ENCODE assay signal across 7 mouse cellular contexts in genomic region chr5:124240841-124241685, GRCm38 (mm10). TPM values are rescaled to one million over a fixed set of nuclear protein-coding genes. Genes with fewer than 3 reads are reported as not detected.
DNase-seq lines count a peak whose midpoint lies in the region; ATAC-seq lines count a peak whose summit lies in the region.

No protein-coding gene starts in this region.

- DNase-seq in Muller cell, postnatal 12 days (ENCODE audit: inconsistent ontology term): peak; percentile 46
- peak; percentile 77 for DNase-seq in brain, adult 2 months (ENCODE audit: low read depth, low spot score)
- DNase-seq in heart, postnatal 4 days: peak; percentile 43
- no peak for DNase-seq in spleen, postnatal 4 days (ENCODE audit: low spot score in 2 of 2)
- no peak for DNase-seq in left cerebral cortex, postnatal 10 days (ENCODE audit: extremely low spot score in 1 of 2, low spot score in 2 of 2)
- no peak for DNase-seq in spleen, adult 18-20 months

- 0 out of 2 replicates have a peak overlapping the region, but pooled peaks have one; percentile 15 for H3K4me3 ChIP-seq in limb, embryonic 12.5 days (replicated peaks)

- no peaks in the 10 kb centered on the region for H3K9me3 ChIP-seq in limb, embryonic 12.5 days

- peaks cover 11% of the 10 kb centered on the region for H3K36me3 ChIP-seq in limb, embryonic 12.5 days

- WGBS in limb, embryonic 12.5 days: 13% methylated on average over 22 of the region's 22 CpGs

- H3K27ac ChIP-seq in limb, embryonic 12.5 days: peak overlapping the region; percentile 71

- H3K27me3 ChIP-seq in limb, embryonic 12.5 days: no peaks in the 10 kb centered on the region; the same call in 1 of the 2 replicates

- 0 out of 2 replicates have a peak, but pooled peaks have one; percentile 48 for ATAC-seq in limb, embryonic 12.5 days (ENCODE audit: insufficient number of reproducible peaks, insufficient read depth, low FRiP score, low TSS enrichment, low read depth)

- H3K9ac ChIP-seq in limb, embryonic 12.5 days (replicated peaks): 0 out of 2 replicates have a peak overlapping the region, but pooled peaks have one; percentile 19

- intact Hi-C loops in left cerebral cortex, postnatal 10 days (cut with DNase I): no loop called here

- peak overlapping the region; percentile 45 for H3K4me2 ChIP-seq in limb, embryonic 12.5 days

- peaks cover 32% of the 10 kb centered on the region for H3K4me1 ChIP-seq in limb, embryonic 12.5 days (replicated peaks)

RNA-seq across cellular contexts. Expression of gene Pitpnm2, which starts 8.5 kb away (rescaled TPM):
- 10 to 100 TPM; 45.9 to 52.2 TPM for total RNA-seq in heart, postnatal 4 days (2021)
- polyA plus RNA-seq in limb, embryonic 12.5 days (2016; fragmentation: Nextera tagmentation; extraction: Ambion mirVana): 3.1 and 3.6 TPM in 2 replicates
- total RNA-seq in left cerebral cortex, postnatal 10 days (2021): 100 to 1,000 TPM; 149 to 170 TPM

Comparison
In these comparisons a context has a peak if more than half of its experiments do, and no peak if none do; other contexts are left out.
1. DNase-seq: peak in Muller cell, postnatal 12 days (single experiment), brain, adult 2 months (single experiment) and heart, postnatal 4 days (single experiment); none in spleen, postnatal 4 days (0 of 2), left cerebral cortex, postnatal 10 days (0 of 2) and spleen, adult 18-20 months (0 of 2).